Mouse (Mus musculus) megakaryocyte, embryonic 14.5 days (primary cell): ENCODE data around the gene Etnk2.

Experiments used
- FLI1 ChIP-seq: IDR thresholded peaks from 2 replicates; pipeline ENCODE4 v1.6.1; 2012; ENCODE audit warnings: low read length, inconsistent platforms, mixed read lengths
- GATA1 ChIP-seq: IDR thresholded peaks from 3 replicates; pipeline ENCODE4 v1.6.1; 2012; ENCODE audit warnings: mixed read lengths, low read length, inconsistent platforms, borderline replicate concordance

- TF ChIP-seq FLI1 (no peak), GATA1 (no peak)
Observed at GRCm38 (mm10) chr1:133417113-133417512, 53.7 kb downstream of the Etnk2 start.
